Mouse (Mus musculus) heart, embryonic 16.5 days (tissue): ENCODE results near the gene Ehd4. TPM values are rescaled to one million over a fixed set of nuclear protein-coding genes. Genes with fewer than 3 reads are reported as not detected.

Experiments used
- ATAC-seq: fragments of 200-750 bp; cut with Nextera tagmentation; replicated peaks from 2 replicates; pipeline ENCODE4 v1.8.0; 2017; ENCODE audit warnings: moderate number of reproducible peaks; ENCODE audit not compliant: insufficient read depth, low FRiP score; ENCODE audit errors: extremely low read depth
- H3K27ac ChIP-seq: fragments of 300-500 bp; sonication (generic); 2 replicates; pipeline ENCODE4 v1.5.1; 2014; ENCODE audit warnings: mild to moderate bottlenecking, low read length, control low read depth, moderate library complexity
- H3K27me3 ChIP-seq: fragments of 300-500 bp; sonication (generic); 2 replicates; pipeline ENCODE4 v1.6.1; 2014; ENCODE audit warnings: low read length, mixed read lengths; ENCODE audit not compliant: control insufficient read depth, insufficient read depth
- H3K36me3 ChIP-seq: fragments of 300-500 bp; sonication (generic); 2 replicates; pipeline ENCODE4 v1.6.1; 2014; ENCODE audit not compliant: control insufficient read depth, insufficient read depth
- H3K4me1 ChIP-seq: fragments of 300-500 bp; sonication (generic); 2 replicates; pipeline ENCODE4 v1.6.1; 2014; ENCODE audit warnings: low read length, mixed read lengths; ENCODE audit not compliant: control insufficient read depth, insufficient read depth
- H3K4me2 ChIP-seq: fragments of 300-500 bp; sonication (generic); 2 replicates; pipeline ENCODE4 v1.6.1; 2014; ENCODE audit warnings: low read depth, mild to moderate bottlenecking, control low read depth, low read length
- H3K4me3 ChIP-seq: fragments of 300-500 bp; sonication (generic); 2 replicates; pipeline ENCODE4 v1.5.1; 2014; ENCODE audit warnings: mild to moderate bottlenecking, control low read depth, low read length
- H3K9ac ChIP-seq: fragments of 300-500 bp; sonication (generic); 2 replicates; pipeline ENCODE4 v1.6.1; 2014; ENCODE audit warnings: low read length, control low read depth
- H3K9me3 ChIP-seq: fragments of 300-500 bp; sonication (generic); replicated peaks from 2 replicates; pipeline ENCODE4 v1.6.1; 2016; ENCODE audit warnings: low read length; ENCODE audit not compliant: control insufficient read depth
- WGBS: fragments of 180-500 bp; shearing (Covaris S2); extraction: QIAGEN DNeasy Blood & Tissue Kit; methylation state at CpG from one replicate; pipeline ENCODE4 v1.1.7; 2014; 5-methylcytosine and 5-hydroxymethylcytosine counted together
- polyA plus RNA-seq: library from polyadenylated mRNA; unstranded; fragments of >200 nt; fragmentation: Nextera tagmentation; extraction: Ambion mirVana; gene quantifications from 2 replicates; pipeline ENCODE4 v1.2.1, GENCODE M21; 2015

The Ehd4 gene
- polyA plus RNA-seq, 1 experiment from 2014 or later: 163 TPM

DNA sequence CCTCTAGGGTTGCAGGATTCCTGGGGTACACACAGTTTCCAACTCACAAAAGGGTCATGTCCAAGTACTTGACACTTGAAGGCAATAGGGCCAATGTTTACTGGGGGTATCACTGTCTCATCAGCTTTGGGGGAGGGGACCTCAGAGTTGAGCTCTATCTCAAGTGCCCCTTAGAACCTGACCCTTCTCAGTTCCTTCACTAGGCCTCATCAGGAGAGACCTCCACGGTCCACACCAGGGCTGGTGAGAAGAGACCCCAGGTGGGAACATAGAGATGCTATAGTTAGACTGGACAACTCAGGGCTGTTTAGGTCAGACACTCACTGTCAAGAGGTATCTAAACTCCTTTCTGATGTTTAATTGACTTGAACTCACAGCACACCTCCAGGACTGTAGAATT lies 15.3 kb downstream of the Ehd4 start:
- H3K9me3 ChIP-seq: no peaks in the 10 kb centered on the region
- no peak overlapping the region for H3K4me2 ChIP-seq
- WGBS: 46% methylated on average over 1 of the region's 1 CpGs
- peaks cover 37% of the 10 kb centered on the region for H3K4me1 ChIP-seq
- no peaks in the 10 kb centered on the region for H3K27me3 ChIP-seq
- H3K27ac ChIP-seq: peak overlapping the region; percentile 40; the same call in 1 of the 2 replicates
- no peak overlapping the region for H3K4me3 ChIP-seq
- peaks cover 6% of the 10 kb centered on the region for H3K36me3 ChIP-seq
- no peak for ATAC-seq
- H3K9ac ChIP-seq: no peak overlapping the region

DNA sequence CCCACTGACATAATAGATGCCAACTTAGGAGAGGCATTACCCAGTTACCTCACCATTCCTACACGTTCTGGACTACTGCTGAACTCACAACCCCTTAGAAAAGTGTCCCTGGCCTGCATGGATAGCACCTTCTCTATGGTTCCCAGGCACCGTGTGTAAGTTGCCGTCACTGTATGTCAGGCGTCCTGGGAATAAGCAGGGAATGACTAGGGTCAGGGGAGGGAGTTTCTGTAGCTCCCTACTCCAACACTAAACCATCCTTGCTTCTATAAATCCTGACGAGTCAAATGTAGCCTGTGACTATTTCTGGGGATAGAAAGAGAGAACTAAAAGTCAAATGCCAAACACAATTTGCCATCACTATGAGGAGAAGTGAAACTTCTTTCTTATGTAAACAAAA lies 17.1 kb downstream of the Ehd4 start:
- H3K4me2 ChIP-seq: no peak overlapping the region
- WGBS: 59% methylated on average over 5 of the region's 5 CpGs
- H3K9ac ChIP-seq: no peak overlapping the region
- no peak for ATAC-seq
- H3K9me3 ChIP-seq: no peaks in the 10 kb centered on the region
- H3K4me1 ChIP-seq: peaks cover 53% of the 10 kb centered on the region
- no peaks in the 10 kb centered on the region for H3K27me3 ChIP-seq
- no peak overlapping the region for H3K4me3 ChIP-seq
- H3K27ac ChIP-seq: no peak overlapping the region
- peaks cover 6% of the 10 kb centered on the region for H3K36me3 ChIP-seq

DNA sequence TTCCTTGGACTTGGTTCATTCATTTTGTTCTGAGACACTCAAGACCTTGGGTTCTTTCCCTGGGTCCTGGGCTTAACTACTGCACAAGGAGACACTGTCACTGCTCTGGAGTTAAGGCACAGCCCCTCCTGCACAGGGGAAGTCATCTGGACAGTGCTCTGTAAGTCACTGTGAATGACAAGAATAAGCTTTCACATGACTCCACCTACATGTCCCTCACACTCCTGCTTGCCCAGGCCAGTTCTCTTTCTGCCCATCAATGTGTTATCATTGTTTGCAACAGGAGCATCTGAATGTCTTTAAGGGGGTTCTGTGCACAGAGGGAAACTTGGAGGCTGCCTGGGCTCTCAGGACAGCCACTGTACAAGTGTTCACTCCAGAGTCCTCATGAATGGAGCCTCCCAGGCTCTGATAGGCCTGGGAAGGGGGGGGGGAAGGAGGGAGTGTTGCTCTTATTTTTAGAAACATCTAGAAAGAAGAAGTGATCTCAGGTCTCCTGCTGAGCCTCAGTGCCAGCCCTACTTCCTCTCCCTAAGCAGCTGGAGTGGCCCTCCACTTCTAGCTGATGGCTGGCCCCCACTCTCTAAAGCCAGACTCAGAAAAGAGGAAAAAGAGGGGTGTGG lies 19.8 kb downstream of the Ehd4 start:
- H3K4me1 ChIP-seq: peaks cover 60% of the 10 kb centered on the region

DNA sequence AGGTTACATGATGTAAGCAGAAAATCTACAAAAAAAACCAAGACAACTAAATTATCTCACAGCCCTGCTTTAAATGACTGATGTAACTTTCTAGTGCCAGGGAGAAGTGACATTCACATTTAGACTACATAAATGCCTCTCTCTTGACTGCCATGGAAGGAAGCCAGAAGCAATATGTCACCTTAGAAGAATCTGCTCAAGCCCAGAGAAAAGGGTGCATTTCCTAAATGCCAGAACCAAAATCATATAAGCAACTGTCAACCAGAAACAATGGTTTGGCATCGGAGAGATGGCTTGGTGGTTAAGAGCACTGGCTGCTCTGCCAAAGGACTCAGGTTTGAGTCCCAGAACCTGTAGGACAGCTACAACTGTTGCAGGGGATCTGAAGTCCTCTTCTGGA lies 22.5 kb downstream of the Ehd4 start:
- ATAC-seq: no peak

More for the DNA sequence above, 19.8 kb downstream of the Ehd4 start:
- Histone ChIP-seq H3K27me3 (no peaks in the 10 kb centered on the region), H3K9ac (peak overlapping the region; percentile 55; the same call in 1 of the 2 replicates), H3K9me3 (no peaks in the 10 kb centered on the region), H3K27ac (peak overlapping the region; percentile 65), H3K4me2 (no peak overlapping the region), H3K4me3 (no peak overlapping the region), H3K36me3 (peaks cover 3% of the 10 kb centered on the region; the same call in 1 of the 2 replicates)
- ATAC-seq: peak; percentile 81

DNA sequence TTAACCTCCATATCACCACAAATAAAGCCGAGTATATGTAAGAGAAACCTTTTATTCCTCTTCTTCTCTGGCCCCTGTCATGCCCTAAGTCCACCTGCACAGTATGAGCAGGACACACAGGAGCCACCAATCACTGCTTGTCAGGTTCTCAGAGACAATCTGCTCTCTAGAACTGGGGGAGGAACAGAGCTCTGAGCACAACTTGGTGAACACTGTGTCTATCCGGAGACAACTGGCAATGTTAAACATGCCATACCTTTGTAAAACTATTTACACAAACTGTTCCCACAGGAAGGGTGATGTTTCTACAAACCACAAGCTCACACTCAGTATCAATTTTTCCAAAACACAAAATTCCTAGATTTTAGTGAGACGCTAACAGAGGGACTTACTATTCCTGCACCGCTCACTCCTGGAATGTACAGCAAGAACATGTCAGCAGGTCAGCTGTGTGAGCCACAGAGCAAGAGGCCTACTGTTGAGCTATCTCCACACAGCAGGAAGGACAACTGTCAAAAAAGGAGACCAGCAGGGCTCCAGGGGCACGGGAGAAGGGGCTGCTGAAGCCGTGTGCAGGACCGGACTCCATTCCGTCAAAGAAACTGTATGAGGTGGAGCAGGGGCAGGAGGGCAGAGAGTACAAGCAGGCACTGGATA lies 25.0 kb downstream of the Ehd4 start:
- peak overlapping the region; percentile 61 for H3K9ac ChIP-seq
- H3K27ac ChIP-seq: peak overlapping the region; percentile 96
- no peaks in the 10 kb centered on the region for H3K27me3 ChIP-seq
- H3K4me3 ChIP-seq: no peak overlapping the region
- H3K4me1 ChIP-seq: peaks cover 76% of the 10 kb centered on the region
- peak overlapping the region; percentile 34; the same call in 1 of the 2 replicates for H3K4me2 ChIP-seq
- peak; percentile 33 for ATAC-seq
- WGBS: 20% methylated on average over 8 of the region's 8 CpGs
- H3K36me3 ChIP-seq: peaks cover 3% of the 10 kb centered on the region; the same call in 1 of the 2 replicates
- no peaks in the 10 kb centered on the region for H3K9me3 ChIP-seq

More for the DNA sequence above, 22.5 kb downstream of the Ehd4 start:
- Histone ChIP-seq H3K36me3 (peaks cover 6% of the 10 kb centered on the region; the same call in 1 of the 2 replicates), H3K27me3 (no peaks in the 10 kb centered on the region), H3K4me2 (no peak overlapping the region), H3K27ac (peak overlapping the region; percentile 46), H3K4me3 (no peak overlapping the region), H3K9me3 (no peaks in the 10 kb centered on the region), H3K4me1 (peaks cover 72% of the 10 kb centered on the region), H3K9ac (no peak overlapping the region)
- 50% methylated on average over 1 of the region's 1 CpGs for WGBS

DNA sequence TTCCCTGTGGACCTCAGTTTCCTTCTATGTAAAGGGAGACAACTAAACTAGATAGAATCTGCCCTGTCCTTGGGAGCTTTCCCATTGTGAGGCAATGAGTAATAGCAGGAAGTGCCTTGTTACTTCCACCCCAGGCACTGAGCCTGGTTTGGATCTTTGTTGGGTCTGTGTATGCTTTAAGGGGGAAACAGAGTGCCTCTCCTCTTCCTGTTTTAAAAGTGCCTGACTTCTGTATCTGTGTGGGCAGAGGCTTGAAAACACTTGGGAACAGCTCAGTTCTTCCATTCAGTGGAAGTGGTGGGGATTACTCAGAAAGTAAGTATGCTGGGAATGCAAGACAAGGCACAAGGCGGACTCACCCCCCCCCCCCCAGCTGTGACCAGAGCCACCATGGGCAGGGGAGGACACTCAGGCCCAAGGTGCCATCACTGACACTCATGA lies 25.8 kb downstream of the Ehd4 start:
- no peaks in the 10 kb centered on the region for H3K27me3 ChIP-seq
- no peaks in the 10 kb centered on the region for H3K9me3 ChIP-seq
- WGBS: 6% methylated on average over 1 of the region's 1 CpGs
- H3K36me3 ChIP-seq: peaks cover 3% of the 10 kb centered on the region; the same call in 1 of the 2 replicates
- peak overlapping the region; percentile 96 for H3K27ac ChIP-seq
- ATAC-seq: peak; percentile 77
- H3K4me3 ChIP-seq: no peak overlapping the region
- peak overlapping the region; percentile 61 for H3K9ac ChIP-seq
- peak overlapping the region; percentile 34; the same call in 1 of the 2 replicates for H3K4me2 ChIP-seq
- peaks cover 75% of the 10 kb centered on the region for H3K4me1 ChIP-seq

DNA sequence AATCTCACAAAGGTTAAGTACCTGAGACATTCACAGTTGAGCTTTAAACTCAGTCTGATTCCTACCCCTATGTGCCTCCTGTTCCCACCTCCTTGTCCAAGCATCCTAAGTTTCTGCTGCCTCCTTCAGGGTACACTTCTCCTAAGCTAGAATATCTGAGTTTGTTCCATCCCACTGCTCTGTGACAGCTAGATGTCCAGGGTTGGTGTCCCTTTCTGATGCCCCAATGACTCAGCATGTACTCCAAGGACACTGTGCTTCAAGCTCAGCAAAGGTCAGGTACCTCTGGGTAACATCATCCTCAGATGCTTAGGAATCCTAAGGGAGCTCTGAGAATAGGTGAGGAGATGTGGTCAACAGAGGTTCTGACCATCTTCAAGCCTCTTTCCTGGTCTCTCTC lies 26.4 kb downstream of the Ehd4 start:
- Histone ChIP-seq H3K9ac (peak overlapping the region; percentile 61), H3K4me1 (peaks cover 70% of the 10 kb centered on the region), H3K9me3 (no peaks in the 10 kb centered on the region), H3K4me2 (peak overlapping the region; percentile 34; the same call in 1 of the 2 replicates), H3K27me3 (no peaks in the 10 kb centered on the region), H3K4me3 (no peak overlapping the region), H3K27ac (peak overlapping the region; percentile 96), H3K36me3 (peaks cover 3% of the 10 kb centered on the region; the same call in 1 of the 2 replicates)
- no peak for ATAC-seq

DNA sequence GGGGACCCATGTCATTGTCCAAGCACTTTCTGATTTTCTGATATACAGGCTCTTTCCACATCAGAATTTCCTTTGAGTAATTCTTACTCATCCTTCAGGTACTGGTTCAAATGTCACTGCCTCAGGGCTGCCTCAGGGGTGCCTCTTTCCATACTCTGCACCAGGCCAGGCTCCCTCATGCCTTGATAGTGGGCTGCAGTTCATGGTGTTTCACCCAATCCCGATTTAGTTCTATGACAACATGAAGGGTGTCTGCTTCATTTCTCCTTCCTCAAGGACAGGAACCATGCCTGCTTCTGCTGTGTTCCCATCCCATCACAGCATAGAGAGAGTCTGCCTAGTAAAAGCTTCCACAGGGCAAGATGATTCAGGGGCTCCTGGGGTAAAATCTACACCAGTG lies 27.5 kb downstream of the Ehd4 start:
- H3K9ac ChIP-seq: 0 out of 2 replicates have a peak overlapping the region, but pooled peaks have one; percentile 24
- peaks cover 72% of the 10 kb centered on the region for H3K4me1 ChIP-seq
- ATAC-seq: no peak
- peak overlapping the region; percentile 96 for H3K27ac ChIP-seq
- no peaks in the 10 kb centered on the region for H3K9me3 ChIP-seq
- H3K36me3 ChIP-seq: peaks cover 3% of the 10 kb centered on the region; the same call in 1 of the 2 replicates
- no peak overlapping the region for H3K4me2 ChIP-seq
- H3K27me3 ChIP-seq: no peaks in the 10 kb centered on the region
- 30% methylated on average over 1 of the region's 1 CpGs for WGBS
- no peak overlapping the region for H3K4me3 ChIP-seq

DNA sequence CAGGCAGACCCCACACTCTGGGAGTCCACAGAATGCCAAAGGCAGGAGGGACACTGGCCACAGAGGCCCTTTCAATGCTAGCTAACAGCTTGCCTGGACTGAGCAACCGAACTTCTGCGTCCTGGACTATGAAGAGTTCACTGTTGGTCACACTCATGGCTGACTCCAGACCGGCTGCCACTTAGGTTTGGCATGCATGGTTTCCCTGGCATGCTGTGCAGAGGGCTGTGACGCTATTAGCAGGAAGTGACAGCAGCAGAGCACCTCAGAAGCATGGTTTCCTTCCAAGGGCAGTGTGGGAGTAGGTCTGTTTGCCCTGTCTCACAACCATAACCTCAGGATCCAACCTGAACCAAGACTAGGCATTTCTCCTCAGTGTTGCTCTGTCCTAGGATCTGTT lies 28.0 kb downstream of the Ehd4 start:
- Histone ChIP-seq H3K9ac (0 out of 2 replicates have a peak overlapping the region, but pooled peaks have one; percentile 24), H3K27me3 (no peaks in the 10 kb centered on the region), H3K27ac (peak overlapping the region; percentile 96), H3K4me1 (peaks cover 68% of the 10 kb centered on the region), H3K36me3 (peaks cover 3% of the 10 kb centered on the region; the same call in 1 of the 2 replicates), H3K4me3 (no peak overlapping the region), H3K4me2 (no peak overlapping the region), H3K9me3 (no peaks in the 10 kb centered on the region)
- ATAC-seq: no peak
- 46% methylated on average over 4 of the region's 4 CpGs for WGBS
